Mouse (Mus musculus) CH12.LX (cell line): Measurements from ENCODE around the gene Wdr24. TPM values are rescaled to one million over a fixed set of nuclear protein-coding genes. Genes with fewer than 3 reads are reported as not detected.
A peak's percentile ranks its signal among the peaks of the same experiment; 100 is the strongest.

Source experiments
- DNase-seq: peaks from one replicate; pipeline ENCODE4 v3.0.0-alpha.2; 2013; ENCODE audit errors: extremely low read depth
- H3K27ac ChIP-seq: 2 replicates; pipeline ENCODE4 v1.5.1; 2012; ENCODE audit warnings: low read depth, mild to moderate bottlenecking, control low read depth, moderate library complexity; ENCODE audit not compliant: insufficient read depth
- H3K27me3 ChIP-seq: replicated peaks from 2 replicates; pipeline ENCODE3; 2012; ENCODE audit warnings: inconsistent platforms
- H3K36me3 ChIP-seq, 2 experiments: replicated peaks in 1 of 2; 2 replicates each; pipeline versions ENCODE3 to v1.6.1; 2012; ENCODE audit warnings: inconsistent platforms in 1 of 2, low read length in 1 of 2, mild to moderate bottlenecking in 1 of 2, mixed read lengths in 1 of 2, moderate library complexity in 1 of 2; ENCODE audit not compliant: control insufficient read depth in 1 of 2, insufficient read depth in 1 of 2
- H3K4me1 ChIP-seq, 2 experiments: 2 replicates each; pipeline ENCODE4 v1.6.1; 2012; ENCODE audit warnings: inconsistent platforms in 1 of 2, moderate library complexity in 1 of 2; ENCODE audit not compliant: insufficient read depth in 2 of 2, control insufficient read depth in 1 of 2
- H3K4me2 ChIP-seq: 2 replicates; pipeline ENCODE4 v1.6.1; 2012; ENCODE audit warnings: low read depth, mild to moderate bottlenecking, control low read depth; ENCODE audit not compliant: poor library complexity, insufficient read depth, severe bottlenecking
- H3K4me3 ChIP-seq, 3 experiments: fragments of 150-350 bp in 1 of 3; sonication (generic) in 1 of 3; replicated peaks in 1 of 3; 2 replicates each; pipeline versions ENCODE3 to v1.5.1; 2011 to 2012; ENCODE audit warnings: low read depth in 2 of 3, low read length in 2 of 3, mild to moderate bottlenecking in 2 of 3, moderate library complexity in 2 of 3, control low read depth in 1 of 3, improper control_type of control experiment in 1 of 3, inconsistent platforms in 1 of 3, mixed read lengths in 1 of 3; ENCODE audit not compliant: poor library complexity in 1 of 3
- H3K79me2 ChIP-seq: replicated peaks from 2 replicates; pipeline ENCODE4 v1.6.1; 2012; ENCODE audit warnings: mild to moderate bottlenecking, moderate library complexity; ENCODE audit not compliant: control insufficient read depth, poor library complexity, insufficient read depth, severe bottlenecking; ENCODE audit errors: extremely low read depth
- H3K9ac ChIP-seq: 2 replicates; pipeline ENCODE4 v1.6.1; 2012; ENCODE audit warnings: low read depth, mild to moderate bottlenecking, control low read depth, moderate library complexity; ENCODE audit not compliant: insufficient read depth
- H3K9me3 ChIP-seq: replicated peaks from 2 replicates; pipeline ENCODE3; 2012; ENCODE audit warnings: low read length, inconsistent platforms, mixed read lengths
- BHLHE40 ChIP-seq: IDR thresholded peaks from 2 replicates; pipeline ENCODE4 v1.6.1; 2011; ENCODE audit warnings: mild to moderate bottlenecking, low read depth, low read length, improper control_type of control experiment
- CHD1 ChIP-seq: IDR thresholded peaks from 2 replicates; pipeline ENCODE4 v1.6.1; 2012; ENCODE audit warnings: low read depth, low read length, improper control_type of control experiment, inconsistent platforms
- CHD2 ChIP-seq: IDR thresholded peaks from 2 replicates; pipeline ENCODE4 v1.6.1; 2011; ENCODE audit warnings: low read length, improper control_type of control experiment
- CTCF ChIP-seq, 2 experiments: IDR thresholded peaks in 1 of 2; conservative IDR thresholded peaks in 1 of 2; 2 replicates each; pipeline ENCODE4 v1.5.1; 2011 to 2012; ENCODE audit warnings: low read depth in 2 of 2, low read length in 2 of 2, improper control_type of control experiment in 1 of 2, inconsistent platforms in 1 of 2, mild to moderate bottlenecking in 1 of 2, moderate library complexity in 1 of 2
- E2F4 ChIP-seq: IDR thresholded peaks from 2 replicates; pipeline ENCODE4 v1.6.1; 2011; ENCODE audit warnings: low read depth, low read length, improper control_type of control experiment; ENCODE audit not compliant: insufficient replicate concordance
- ELF1 ChIP-seq: IDR thresholded peaks from 2 replicates; pipeline ENCODE4 v1.6.1; 2014; ENCODE audit warnings: low read depth, mild to moderate bottlenecking, inconsistent platforms, low read length, improper control_type of control experiment
- EP300 ChIP-seq: IDR thresholded peaks from 2 replicates; pipeline ENCODE4 v1.6.1; 2011; ENCODE audit warnings: low read length, improper control_type of control experiment
- ETS1 ChIP-seq: conservative IDR thresholded peaks from 2 replicates; pipeline ENCODE4 v1.6.1; 2012; ENCODE audit warnings: low read depth, mild to moderate bottlenecking, inconsistent platforms, low read length, improper control_type of control experiment, moderate library complexity
- GABPA ChIP-seq: IDR thresholded peaks from 2 replicates; pipeline ENCODE4 v1.6.1; 2012; ENCODE audit warnings: low read depth, low read length, improper control_type of control experiment, inconsistent platforms; ENCODE audit not compliant: insufficient replicate concordance
- HCFC1 ChIP-seq: IDR thresholded peaks from 2 replicates; pipeline ENCODE4 v1.6.1; 2012; ENCODE audit warnings: low read depth, mild to moderate bottlenecking, inconsistent platforms, low read length, improper control_type of control experiment
- IRF4 ChIP-seq: IDR thresholded peaks from 2 replicates; pipeline ENCODE4 v1.6.1; 2014; ENCODE audit warnings: low read depth, mild to moderate bottlenecking, inconsistent platforms, low read length, improper control_type of control experiment
- JUN ChIP-seq: IDR thresholded peaks from 2 replicates; pipeline ENCODE4 v1.6.1; 2011; ENCODE audit warnings: low read depth, mild to moderate bottlenecking, low read length, improper control_type of control experiment, moderate library complexity; ENCODE audit not compliant: insufficient read depth
- JUND ChIP-seq: conservative IDR thresholded peaks from 2 replicates; pipeline ENCODE4 v1.6.1; 2011; ENCODE audit warnings: low read depth, low read length, improper control_type of control experiment
- KAT2A ChIP-seq: IDR thresholded peaks from 2 replicates; pipeline ENCODE4 v1.6.1; 2012; ENCODE audit warnings: low read length, improper control_type of control experiment, inconsistent platforms; ENCODE audit not compliant: insufficient replicate concordance
- MAFK ChIP-seq: IDR thresholded peaks from 2 replicates; pipeline ENCODE4 v1.6.1; 2011; ENCODE audit warnings: low read length, improper control_type of control experiment; ENCODE audit not compliant: insufficient replicate concordance
- MAX ChIP-seq: IDR thresholded peaks from 2 replicates; pipeline ENCODE4 v1.6.1; 2011; ENCODE audit warnings: low read length, improper control_type of control experiment
- MAZ ChIP-seq: IDR thresholded peaks from 2 replicates; pipeline ENCODE4 v1.6.1; 2012; ENCODE audit warnings: low read depth, mild to moderate bottlenecking, inconsistent platforms, low read length, improper control_type of control experiment, moderate library complexity
- MEF2A ChIP-seq: IDR thresholded peaks from 2 replicates; pipeline ENCODE4 v1.6.1; 2014; ENCODE audit warnings: low read depth, mild to moderate bottlenecking, inconsistent platforms, low read length, improper control_type of control experiment, borderline replicate concordance
- MXI1 ChIP-seq: IDR thresholded peaks from 2 replicates; pipeline ENCODE4 v1.6.1; 2011; ENCODE audit warnings: mild to moderate bottlenecking, low read depth, low read length, improper control_type of control experiment
- MYC ChIP-seq: IDR thresholded peaks from 2 replicates; pipeline ENCODE4 v1.6.1; 2011; ENCODE audit warnings: low read depth, mild to moderate bottlenecking, improper control_type of control experiment, low read length
- NELFE ChIP-seq: IDR thresholded peaks from 2 replicates; pipeline ENCODE4 v1.6.1; 2011; ENCODE audit warnings: low read depth, low read length, improper control_type of control experiment
- NRF1 ChIP-seq: IDR thresholded peaks from 2 replicates; pipeline ENCODE4 v1.6.1; 2014; ENCODE audit warnings: low read depth, mild to moderate bottlenecking, inconsistent platforms, low read length, improper control_type of control experiment, moderate library complexity
- PAX5 ChIP-seq: IDR thresholded peaks from 2 replicates; pipeline ENCODE4 v1.6.1; 2012; ENCODE audit warnings: low read length, inconsistent platforms, mixed read lengths
- POLR2A ChIP-seq: IDR thresholded peaks from 2 replicates; pipeline ENCODE4 v1.6.1; 2011; ENCODE audit warnings: low read depth, mild to moderate bottlenecking, improper control_type of control experiment, low read length
- POLR2AphosphoS2 ChIP-seq: IDR thresholded peaks from 2 replicates; pipeline ENCODE4 v1.6.1; 2011; ENCODE audit warnings: low read depth, low read length, improper control_type of control experiment
- RAD21 ChIP-seq: IDR thresholded peaks from 2 replicates; pipeline ENCODE4 v1.6.1; 2011; ENCODE audit warnings: low read depth, mild to moderate bottlenecking, low read length, improper control_type of control experiment, moderate library complexity
- RCOR1 ChIP-seq: conservative IDR thresholded peaks from 2 replicates; pipeline ENCODE4 v1.6.1; 2012; ENCODE audit warnings: low read depth, mild to moderate bottlenecking, inconsistent platforms, low read length, improper control_type of control experiment
- SIN3A ChIP-seq: IDR thresholded peaks from 2 replicates; pipeline ENCODE4 v1.6.1; 2012; ENCODE audit warnings: low read length, improper control_type of control experiment, inconsistent platforms
- SMC3 ChIP-seq: IDR thresholded peaks from 2 replicates; pipeline ENCODE4 v1.6.1; 2011; ENCODE audit warnings: low read depth, low read length, improper control_type of control experiment
- TBP ChIP-seq: conservative IDR thresholded peaks from 2 replicates; pipeline ENCODE4 v1.6.1; 2011; ENCODE audit warnings: low read depth, low read length, improper control_type of control experiment
- TCF12 ChIP-seq: IDR thresholded peaks from 2 replicates; pipeline ENCODE4 v1.6.1; 2014; ENCODE audit warnings: low read depth, mild to moderate bottlenecking, inconsistent platforms, low read length, improper control_type of control experiment
- UBTF ChIP-seq: IDR thresholded peaks from 2 replicates; pipeline ENCODE4 v1.6.1; 2012; ENCODE audit warnings: low read depth, mild to moderate bottlenecking, inconsistent platforms, low read length, improper control_type of control experiment, moderate library complexity
- USF1 ChIP-seq: IDR thresholded peaks from 2 replicates; pipeline ENCODE4 v1.6.1; 2014; ENCODE audit warnings: low read depth, mild to moderate bottlenecking, inconsistent platforms, low read length, improper control_type of control experiment
- USF2 ChIP-seq: conservative IDR thresholded peaks from 2 replicates; pipeline ENCODE4 v1.6.1; 2011; ENCODE audit warnings: low read depth, low read length, improper control_type of control experiment
- ZC3H11A ChIP-seq: IDR thresholded peaks from 2 replicates; pipeline ENCODE4 v1.6.1; 2012; ENCODE audit warnings: low read depth, mild to moderate bottlenecking, inconsistent platforms, low read length, improper control_type of control experiment
- ZKSCAN1 ChIP-seq: IDR thresholded peaks from 2 replicates; pipeline ENCODE4 v1.6.1; 2012; ENCODE audit warnings: low read depth, inconsistent platforms, low read length, improper control_type of control experiment, borderline replicate concordance
- ZMIZ1 ChIP-seq: IDR thresholded peaks from 2 replicates; pipeline ENCODE4 v1.6.1; 2012; ENCODE audit warnings: low read depth, mild to moderate bottlenecking, inconsistent platforms, low read length, improper control_type of control experiment
- ZNF384 ChIP-seq: IDR thresholded peaks from 2 replicates; pipeline ENCODE4 v1.6.1; 2012; ENCODE audit warnings: low read depth, low read length, improper control_type of control experiment, inconsistent platforms
- dilution Hi-C: fragments of 300-500 bp; cut with MboI; formaldehyde crosslinking; loops from 2 replicates; pipeline ENCODE4 v1.14.3; 2020; ENCODE audit warnings: low sequenced_read_pairs; ENCODE audit not compliant: extremely low pct_unique_long_range_greater_than_20kb, extremely low pct_ligation_motif_present
- in situ Hi-C: fragments of 300-500 bp; cut with MboI; formaldehyde crosslinking; loops from 3 replicates; pipeline ENCODE4 v1.14.3; 2019; ENCODE audit warnings: low sequenced_read_pairs, low pct_ligation_motif_present, low pct_unique_long_range_greater_than_20kb, mixed read lengths
- polyA plus RNA-seq: library from polyadenylated mRNA; unstranded; fragments of >175 nt; gene quantifications from 2 replicates; pipeline ENCODE4 v1.2.1, GENCODE M21; 2012; ENCODE audit warnings: low read depth; ENCODE audit not compliant: insufficient read length
- total RNA-seq, 2 experiments: library from RNA; depleted of rRNA; stranded (reverse); fragments of 300-350 nt in 1 of 2; fragments of >200 nt in 1 of 2; gene quantifications; 2 replicates each; pipeline ENCODE4 v1.2.3; 2012 to 2014

Gene Wdr24
- total and polyA plus RNA-seq, 3 experiments = 20.4 to 28.6 (median 20.9) TPM

GRCm38 (mm10) chr17:25832436-25833290 lies 9.2 kb downstream of the Wdr24 start:
- peaks cover 14% of the 10 kb centered on the region for H3K79me2 ChIP-seq
- peak; percentile 99 for DNase-seq
- peaks cover 53 to 77% of the 10 kb centered on the region in 2 experiments for H3K36me3 ChIP-seq
- H3K4me3 ChIP-seq = peak overlapping the region; percentile 71 to 81 (median 81)
- no peaks in the 10 kb centered on the region for H3K9me3 ChIP-seq
- H3K9ac ChIP-seq = peak overlapping the region; percentile 90
- peak overlapping the region; percentile 47 for H3K27ac ChIP-seq
- in situ Hi-C loops (no loop called here), dilution Hi-C loops (no loop called here)
- peak overlapping the region; percentile 85 for H3K4me2 ChIP-seq
- no peaks in the 10 kb centered on the region for H3K27me3 ChIP-seq
- H3K4me1 ChIP-seq = peaks cover 21 to 45% of the 10 kb centered on the region in 2 experiments
- TF ChIP-seq MAZ = no peak; the same call in 1 of the 2 replicates
- no peak for TF ChIP-seq JUND
- TF ChIP-seq POLR2A = peak; percentile 90
- TF ChIP-seq USF2 = peak; percentile 87
- peak; percentile 92 for TF ChIP-seq USF1
- peak; percentile 80 for TF ChIP-seq HCFC1
- no peak for TF ChIP-seq RAD21
- TF ChIP-seq RCOR1 = no peak
- peak; percentile 17; the same call in 1 of the 2 replicates for TF ChIP-seq IRF4
- 0 out of 2 replicates have a peak, but pooled peaks have one; percentile 69 for TF ChIP-seq KAT2A
- peak; percentile 65; the same call in 1 of the 2 replicates for TF ChIP-seq MYC
- TF ChIP-seq TBP = no peak; the same call in 1 of the 2 replicates
- peak; percentile 94 for TF ChIP-seq BHLHE40
- peak; percentile 82 for TF ChIP-seq NELFE
- TF ChIP-seq UBTF = peak; percentile 76; the same call in 1 of the 2 replicates
- no peak for TF ChIP-seq CHD2
- TF ChIP-seq SMC3 = no peak
- no peak for TF ChIP-seq ETS1
- TF ChIP-seq PAX5 = no peak
- TF ChIP-seq GABPA = no peak
- TF ChIP-seq MAX = peak; percentile 86
- peak; percentile 90 for TF ChIP-seq ZMIZ1
- TF ChIP-seq JUN = no peak
- TF ChIP-seq CTCF (conservative IDR thresholded peaks at IDR 0.05 in 1 of 2, IDR thresholded peaks at IDR 0.05 in 1 of 2; ENCODE audit: low read depth in 2 of 2, low read length in 2 of 2) = no peak
- no peak for TF ChIP-seq EP300
- TF ChIP-seq ZC3H11A = no peak
- TF ChIP-seq MAFK = no peak
- peak; percentile 59 for TF ChIP-seq TCF12
- TF ChIP-seq ZNF384 = no peak
- peak; percentile 41; the same call in 1 of the 2 replicates for TF ChIP-seq NRF1
- no peak for TF ChIP-seq CHD1
- peak; percentile 89 for TF ChIP-seq ELF1
- peak; percentile 41; the same call in 1 of the 2 replicates for TF ChIP-seq MEF2A
- no peak for TF ChIP-seq E2F4
- peak; percentile 91 for TF ChIP-seq MXI1
- TF ChIP-seq ZKSCAN1 = no peak
- peak; percentile 92; the same call in 1 of the 2 replicates for TF ChIP-seq POLR2AphosphoS2
- TF ChIP-seq SIN3A = peak; percentile 88
